Mouse (Mus musculus): Measurements from ENCODE around the gene Gm973.

The Gm973 gene

DNA sequence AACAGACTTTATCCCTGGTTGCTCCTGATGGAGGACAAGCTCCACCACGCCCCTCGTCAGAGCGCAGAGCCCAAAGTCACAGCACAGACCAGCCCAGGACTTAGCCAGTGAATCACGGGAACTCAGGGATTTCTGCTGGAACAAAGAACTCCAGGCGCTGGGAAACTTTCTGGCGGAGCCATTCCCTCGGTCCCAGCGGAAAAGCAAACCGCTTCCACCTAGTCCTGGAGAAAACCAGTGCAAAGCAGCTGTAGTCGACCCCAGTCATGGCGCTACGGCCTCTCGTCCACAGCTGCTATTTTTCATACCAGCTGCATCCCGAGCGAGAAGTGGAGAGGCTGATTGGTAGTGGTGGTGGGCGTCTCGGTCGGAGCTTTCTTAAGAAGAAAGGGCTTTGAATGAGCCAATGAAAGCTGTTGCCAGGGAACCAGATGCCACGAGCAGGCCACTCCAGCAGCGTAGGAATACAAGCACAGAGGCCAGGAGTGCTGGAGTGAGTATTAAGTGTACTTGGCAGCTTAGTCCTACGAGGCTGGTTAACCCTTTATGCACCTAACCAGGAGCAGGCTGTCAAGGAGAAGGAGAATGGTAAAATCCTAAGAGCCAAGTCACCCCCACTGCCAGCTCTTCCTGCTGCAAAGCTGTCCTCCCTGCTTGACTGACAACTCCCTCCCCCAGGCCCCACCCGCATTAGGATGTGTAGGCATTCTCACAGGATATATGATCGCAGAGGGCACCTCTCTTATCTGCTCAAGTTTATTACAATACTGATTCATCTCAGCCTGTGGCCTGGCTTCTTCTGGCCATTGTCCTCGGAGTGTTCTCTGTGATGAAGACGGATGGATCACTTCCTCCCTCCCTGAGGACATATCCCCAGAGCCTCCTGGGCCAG, at the start of gene Gm973:
Gene Gm973, plus strand, starts transcription at position 239 of the 892 bp plus-strand sequence.
- ATAC-seq (ENCODE audit: insufficient number of reproducible peaks, low FRiP score, low TSS enrichment): no peak

DNA sequence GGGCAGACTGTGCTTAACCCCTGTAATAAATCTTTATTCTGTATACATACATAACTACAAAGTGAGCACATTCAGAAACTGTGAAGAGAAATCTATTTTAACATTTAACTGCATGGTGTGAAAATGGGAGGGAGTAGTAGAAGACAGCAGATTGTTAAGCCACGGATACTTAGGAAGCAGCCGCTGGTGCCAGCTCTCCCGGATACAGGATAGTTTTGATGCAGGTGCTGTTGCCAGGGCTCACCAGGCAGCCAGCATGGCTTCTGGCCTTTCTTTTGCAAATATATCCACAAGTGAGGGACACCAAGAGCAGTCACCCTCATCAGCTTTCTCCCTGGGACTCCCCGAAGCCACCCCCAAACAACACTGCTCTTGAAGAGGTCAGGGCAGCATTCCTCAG, 46.9 kb upstream of the Gm973 start:
- ATAC-seq (ENCODE audit: insufficient number of reproducible peaks, low FRiP score, low TSS enrichment): peak; percentile 79

DNA sequence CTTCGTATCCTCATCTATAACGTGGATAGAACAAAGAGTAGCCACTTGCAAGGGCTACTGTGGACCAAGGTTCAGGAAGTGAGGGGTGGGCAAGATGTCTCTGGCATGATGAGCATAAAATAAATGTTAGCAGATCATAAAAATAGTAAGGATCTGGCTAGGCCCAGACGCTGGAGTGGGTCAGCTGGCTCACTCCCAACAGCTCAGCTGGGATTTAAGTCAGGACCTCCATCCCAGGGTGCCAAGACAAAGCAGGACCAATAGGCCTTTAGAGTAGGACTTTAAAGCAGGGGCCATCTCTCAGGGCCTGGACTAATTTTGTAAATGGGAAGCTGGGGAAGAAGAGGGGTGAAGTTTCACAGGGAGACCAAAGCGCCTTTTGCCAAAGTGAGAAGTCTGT, 45.3 kb upstream of the Gm973 start:
- ATAC-seq (ENCODE audit: insufficient number of reproducible peaks, low FRiP score, low TSS enrichment): no peak

DNA sequence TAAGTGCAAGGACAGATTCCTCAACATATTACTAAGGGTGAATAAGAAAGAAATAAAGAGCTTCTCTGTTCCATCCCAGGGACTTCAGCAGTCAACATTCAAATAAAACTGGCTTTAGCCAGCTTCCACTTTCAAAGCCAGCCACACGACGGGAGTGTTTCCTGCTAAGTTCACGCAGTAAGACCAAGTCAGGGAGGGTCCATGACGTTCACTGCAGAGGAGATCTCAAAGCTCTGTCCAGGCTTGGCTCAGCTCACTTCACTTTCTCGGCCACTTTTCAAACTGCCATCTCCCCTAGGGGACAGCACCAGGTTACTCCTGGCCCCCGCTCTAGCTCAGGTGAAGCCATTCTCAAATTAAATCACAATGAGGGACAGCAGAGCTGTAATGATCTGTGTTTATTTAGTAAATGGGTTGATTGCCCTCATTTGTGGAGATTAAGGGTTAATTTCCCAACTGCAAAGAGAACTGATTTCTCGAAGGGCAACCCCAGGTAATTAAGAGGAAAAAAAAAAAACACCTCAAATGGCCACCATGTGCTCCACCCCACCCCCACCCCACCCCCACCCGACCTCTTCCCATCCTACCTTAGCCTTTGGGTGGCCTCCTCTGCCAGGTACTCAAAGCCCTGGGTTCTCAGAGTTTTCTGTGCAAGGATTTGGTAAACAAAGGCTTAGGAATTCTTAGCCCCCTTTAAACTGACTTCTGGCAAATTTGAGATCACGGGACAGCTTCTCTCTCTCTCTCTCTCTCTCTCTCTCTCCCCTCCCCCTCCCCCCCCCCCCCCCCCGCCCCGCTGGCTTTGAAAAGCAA, 43.5 kb upstream of the Gm973 start:
- no peak for ATAC-seq (ENCODE audit: insufficient number of reproducible peaks, low FRiP score, low TSS enrichment)

DNA sequence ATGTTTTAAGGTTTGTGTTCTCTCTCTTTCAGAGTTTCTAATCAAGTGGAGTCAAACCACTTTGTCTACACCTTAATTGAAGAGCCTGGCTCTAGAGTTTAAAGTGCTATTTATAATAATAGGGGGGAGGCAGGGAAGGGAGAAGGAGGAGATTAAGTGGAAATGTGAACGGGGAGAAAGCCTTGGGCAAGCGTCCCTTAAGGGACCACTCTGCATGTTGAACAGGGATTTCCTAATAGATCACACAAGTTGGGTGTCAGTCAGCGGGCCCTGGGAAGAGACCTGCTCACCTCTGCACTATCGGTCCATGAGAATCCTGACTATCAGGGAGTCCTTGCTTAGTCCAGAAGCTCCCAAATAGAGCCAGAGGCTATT, 42.9 kb upstream of the Gm973 start:
- no peak for ATAC-seq (ENCODE audit: insufficient number of reproducible peaks, low FRiP score, low TSS enrichment)

DNA sequence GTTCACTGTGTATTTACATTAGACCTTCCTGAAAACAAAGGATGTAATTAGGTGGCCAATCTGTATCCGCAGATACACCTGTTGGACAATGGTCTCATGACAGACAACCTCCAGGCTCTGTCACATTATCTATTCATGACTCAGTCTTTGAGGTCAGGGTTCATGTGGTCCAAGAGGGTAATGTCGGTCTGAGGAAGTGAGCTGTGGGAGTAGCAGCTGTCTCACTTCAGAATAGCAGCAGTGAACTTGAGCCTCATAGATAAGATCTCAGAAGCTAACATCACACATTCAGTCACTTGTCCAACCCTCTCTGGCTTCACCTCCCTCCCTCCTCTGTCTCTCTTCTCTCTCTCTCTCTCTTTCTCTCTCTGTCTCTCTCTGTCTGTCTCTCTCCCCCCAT, 40.4 kb upstream of the Gm973 start:
- ATAC-seq (ENCODE audit: insufficient number of reproducible peaks, low FRiP score, low TSS enrichment): no peak

DNA sequence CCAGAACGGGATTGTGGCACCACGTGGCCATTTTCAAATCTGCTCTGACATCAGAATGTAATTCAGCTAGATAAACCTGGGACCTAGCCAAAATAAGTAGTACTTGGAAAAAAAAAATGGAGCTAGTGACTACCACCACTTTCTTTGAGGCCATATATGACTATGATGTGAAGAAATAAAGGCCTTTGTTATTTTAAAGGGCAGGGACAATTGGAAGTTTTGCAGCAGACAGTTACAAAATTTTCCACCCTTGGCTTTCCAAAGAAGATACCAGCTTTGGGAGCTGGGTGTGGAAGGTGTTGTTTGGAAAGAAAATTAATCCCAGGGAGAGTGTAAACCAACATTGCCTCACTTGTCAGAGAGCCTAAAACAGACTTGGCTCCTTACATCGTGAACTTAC, 37.2 kb upstream of the Gm973 start:
- ATAC-seq (ENCODE audit: insufficient number of reproducible peaks, low FRiP score, low TSS enrichment): no peak

DNA sequence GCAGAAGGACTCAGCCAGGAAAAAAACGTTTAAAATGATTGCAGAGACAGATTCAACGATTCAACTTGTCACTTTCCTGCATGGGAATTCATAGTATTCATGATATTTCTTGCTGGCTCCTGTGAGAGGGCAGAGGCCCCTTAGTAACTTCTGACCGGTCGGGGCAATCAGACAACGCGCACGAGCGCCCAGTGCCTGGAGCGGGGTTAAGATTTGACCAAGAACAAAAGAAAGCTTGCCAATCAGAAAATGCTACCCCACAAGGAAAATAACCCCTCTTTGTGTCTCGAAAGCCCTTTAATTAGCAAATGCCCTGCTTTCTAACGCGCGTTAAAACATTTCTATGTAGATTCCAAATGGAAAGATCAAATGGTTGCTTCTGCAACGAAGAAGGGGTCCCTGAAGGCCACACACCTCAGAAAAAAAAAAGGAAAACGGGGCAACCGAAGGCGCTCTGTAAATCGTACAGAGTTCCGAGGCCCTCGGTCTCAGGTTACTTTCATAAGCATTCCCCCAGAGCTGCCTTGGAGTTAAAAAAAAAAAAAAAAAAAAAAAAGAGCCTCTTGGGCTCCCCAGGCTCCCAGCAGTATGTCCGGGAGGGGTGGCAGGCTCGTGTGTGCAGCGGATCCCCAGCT, 35.1 kb upstream of the Gm973 start:
- ATAC-seq (ENCODE audit: insufficient number of reproducible peaks, low FRiP score, low TSS enrichment): no peak

DNA sequence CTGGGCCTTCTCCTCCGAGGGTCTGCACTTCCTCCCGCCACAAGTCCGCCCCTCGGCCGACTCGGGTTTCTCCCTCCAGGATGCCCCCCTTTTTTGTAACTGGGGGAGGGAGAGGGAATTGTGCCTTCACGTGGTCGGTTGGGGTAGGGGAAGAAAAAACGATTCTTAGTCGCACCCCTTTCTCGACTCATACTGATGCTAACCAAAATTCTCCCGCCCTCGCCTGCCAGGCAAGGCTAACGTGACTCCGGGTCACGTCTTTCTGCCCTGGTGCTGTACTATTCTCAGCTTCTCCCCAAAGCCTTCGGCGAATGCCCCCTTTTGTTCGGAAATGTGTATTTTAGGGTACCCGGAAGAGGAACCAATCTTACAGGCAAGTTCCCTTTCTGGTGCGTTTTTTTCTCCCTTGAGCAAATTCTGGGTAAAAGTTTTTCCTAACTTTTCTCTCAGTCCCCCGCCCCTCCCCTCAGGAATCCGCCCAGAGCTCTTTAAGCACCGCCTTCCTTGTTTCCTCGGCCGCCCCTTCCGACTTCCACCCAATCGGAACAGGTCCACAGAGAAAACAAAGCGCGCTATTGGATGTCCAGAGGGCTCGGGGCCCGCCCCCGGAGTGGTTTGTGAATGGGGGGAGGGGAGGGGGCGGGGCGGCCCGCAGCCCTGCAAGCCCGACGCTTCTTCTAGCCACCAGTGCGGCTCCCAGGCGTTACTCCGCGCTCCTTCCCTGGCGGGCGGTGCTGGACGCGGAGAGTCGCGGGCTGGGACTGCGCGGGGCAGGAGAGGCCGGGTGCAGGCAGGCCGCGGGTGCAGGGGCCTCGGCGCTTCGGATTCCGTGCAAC, 34.4 kb upstream of the Gm973 start:
- ATAC-seq (ENCODE audit: insufficient number of reproducible peaks, low FRiP score, low TSS enrichment): peak; percentile 84

DNA sequence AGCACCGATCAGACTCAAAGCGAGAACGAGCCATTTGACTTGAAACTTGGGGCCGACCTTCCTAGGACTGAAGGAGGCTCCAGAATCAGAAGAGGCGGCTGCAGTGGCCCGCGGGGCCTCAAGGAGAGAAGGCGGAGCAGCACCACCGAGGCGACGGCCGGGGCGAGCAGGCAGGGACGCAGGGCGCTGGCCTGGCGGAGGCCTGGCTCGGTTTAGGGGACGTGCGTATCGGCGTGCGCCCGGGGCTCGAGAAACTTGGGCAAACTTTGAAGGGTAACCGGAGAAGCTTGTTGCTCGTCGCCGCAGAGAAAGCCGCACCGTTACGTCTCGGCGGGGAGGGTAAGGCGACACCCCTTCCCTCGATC, 33.8 kb upstream of the Gm973 start, which contains the start of gene Fzd7:
Gene Fzd7, plus strand, starts transcription at position 94 of the 365 bp plus-strand sequence.
- ATAC-seq (ENCODE audit: insufficient number of reproducible peaks, low FRiP score, low TSS enrichment): peak; percentile 15

DNA sequence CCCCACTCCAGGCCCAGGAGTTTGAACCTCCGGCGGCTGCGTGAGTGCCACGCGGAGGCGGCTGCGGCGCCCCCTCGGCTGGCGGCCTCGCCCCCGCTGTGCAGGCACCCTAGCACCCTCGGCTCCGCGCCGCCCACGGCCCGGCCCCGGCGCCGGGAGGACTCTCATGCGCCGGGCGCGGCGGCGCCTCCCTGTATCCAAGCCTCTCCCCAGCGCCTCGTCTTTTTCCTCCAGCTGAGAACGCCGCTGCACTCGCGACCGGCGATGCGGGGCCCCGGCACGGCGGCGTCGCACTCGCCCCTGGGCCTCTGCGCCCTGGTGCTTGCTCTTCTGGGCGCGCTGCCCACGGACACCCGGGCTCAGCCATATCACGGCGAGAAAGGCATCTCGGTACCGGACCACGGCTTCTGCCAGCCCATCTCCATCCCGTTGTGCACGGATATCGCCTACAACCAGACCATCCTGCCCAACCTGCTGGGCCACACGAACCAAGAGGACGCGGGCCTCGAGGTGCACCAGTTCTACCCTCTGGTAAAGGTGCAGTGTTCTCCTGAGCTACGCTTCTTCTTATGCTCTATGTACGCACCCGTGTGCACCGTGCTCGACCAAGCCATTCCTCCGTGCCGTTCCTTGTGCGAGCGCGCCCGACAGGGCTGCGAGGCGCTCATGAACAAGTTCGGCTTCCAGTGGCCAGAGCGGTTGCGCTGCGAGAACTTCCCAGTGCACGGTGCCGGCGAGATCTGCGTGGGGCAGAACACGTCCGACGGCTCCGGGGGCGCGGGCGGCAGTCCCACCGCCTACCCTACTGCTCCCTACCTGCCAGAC, 33.2 kb upstream of the Gm973 start:
- 0 out of 2 replicates have a peak, but pooled peaks have one; percentile 4 for ATAC-seq (ENCODE audit: insufficient number of reproducible peaks, low FRiP score, low TSS enrichment)

DNA sequence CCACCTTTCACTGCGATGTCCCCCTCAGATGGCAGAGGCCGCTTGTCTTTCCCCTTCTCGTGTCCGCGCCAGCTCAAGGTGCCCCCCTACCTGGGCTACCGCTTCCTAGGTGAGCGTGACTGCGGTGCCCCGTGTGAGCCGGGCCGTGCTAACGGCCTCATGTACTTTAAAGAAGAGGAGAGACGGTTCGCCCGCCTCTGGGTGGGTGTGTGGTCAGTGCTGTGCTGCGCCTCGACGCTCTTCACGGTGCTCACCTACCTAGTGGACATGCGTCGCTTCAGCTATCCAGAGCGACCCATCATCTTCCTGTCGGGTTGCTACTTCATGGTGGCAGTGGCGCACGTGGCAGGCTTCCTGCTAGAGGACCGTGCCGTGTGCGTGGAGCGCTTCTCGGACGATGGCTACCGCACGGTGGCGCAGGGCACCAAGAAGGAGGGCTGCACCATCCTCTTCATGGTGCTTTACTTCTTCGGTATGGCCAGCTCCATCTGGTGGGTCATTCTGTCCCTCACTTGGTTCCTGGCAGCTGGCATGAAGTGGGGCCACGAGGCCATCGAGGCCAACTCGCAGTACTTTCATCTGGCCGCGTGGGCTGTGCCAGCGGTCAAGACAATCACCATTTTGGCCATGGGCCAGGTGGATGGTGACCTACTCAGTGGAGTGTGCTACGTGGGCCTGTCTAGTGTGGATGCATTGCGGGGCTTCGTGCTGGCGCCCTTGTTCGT, 32.4 kb upstream of the Gm973 start:
- peak; percentile 56 for ATAC-seq (ENCODE audit: insufficient number of reproducible peaks, low FRiP score, low TSS enrichment)

DNA sequence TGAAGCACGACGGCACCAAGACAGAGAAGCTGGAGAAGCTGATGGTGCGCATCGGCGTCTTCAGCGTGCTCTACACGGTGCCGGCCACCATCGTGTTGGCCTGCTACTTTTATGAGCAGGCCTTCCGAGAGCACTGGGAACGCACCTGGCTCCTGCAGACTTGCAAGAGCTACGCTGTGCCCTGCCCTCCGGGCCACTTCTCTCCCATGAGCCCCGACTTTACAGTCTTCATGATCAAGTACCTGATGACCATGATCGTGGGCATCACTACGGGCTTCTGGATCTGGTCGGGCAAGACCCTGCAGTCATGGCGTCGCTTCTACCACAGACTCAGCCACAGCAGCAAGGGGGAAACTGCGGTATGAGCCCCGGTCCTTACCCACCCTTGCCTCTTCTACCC, 31.8 kb upstream of the Gm973 start:
- ATAC-seq (ENCODE audit: insufficient number of reproducible peaks, low FRiP score, low TSS enrichment): no peak

DNA sequence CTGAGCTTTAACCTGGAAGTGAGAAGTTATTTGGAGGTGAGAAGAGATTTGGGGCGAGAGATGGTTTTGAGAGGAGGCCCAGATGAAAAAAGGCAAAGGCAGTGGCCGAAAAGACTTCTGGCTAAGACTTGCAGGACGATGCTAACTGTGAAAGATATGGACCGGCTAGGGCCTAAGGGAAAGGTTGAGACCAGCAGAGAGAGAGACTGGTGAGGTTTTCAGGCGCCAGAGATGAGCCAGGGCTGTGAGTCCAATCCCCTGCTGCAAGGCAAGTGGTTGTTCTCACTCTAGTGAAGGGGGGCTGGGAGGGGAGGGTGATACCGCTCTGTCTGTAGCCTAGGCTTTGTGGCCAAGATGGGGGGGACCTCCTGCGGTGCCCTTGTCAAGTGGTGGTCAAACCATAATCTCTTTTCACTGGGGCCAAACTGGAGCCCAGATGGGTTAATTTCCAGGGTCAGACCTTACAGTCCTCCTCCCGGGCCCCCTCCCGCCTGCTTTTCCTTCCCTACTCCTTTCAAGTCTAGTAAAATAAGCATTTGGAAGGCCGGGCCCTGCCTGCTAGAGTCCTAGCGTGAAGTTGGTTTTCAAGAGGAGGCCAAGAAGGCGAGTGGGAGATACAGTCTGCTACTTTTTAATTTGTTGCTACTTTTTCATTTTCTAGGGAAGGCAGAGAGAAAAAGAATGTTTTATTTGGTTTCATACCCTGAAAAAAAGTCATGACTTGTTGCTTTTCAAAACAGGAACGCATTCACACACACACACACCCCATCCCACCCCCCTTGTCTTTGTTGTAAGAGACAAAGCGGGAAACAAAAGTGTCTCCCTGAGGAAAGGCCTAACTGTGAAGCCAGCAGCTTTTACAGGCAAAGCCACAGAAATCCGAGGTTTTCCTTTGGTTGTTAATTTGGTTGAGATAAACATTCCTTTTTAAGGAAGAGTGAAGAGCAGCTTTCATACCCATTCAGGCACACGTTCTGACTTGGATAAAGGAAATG, 31.0 kb upstream of the Gm973 start:
- 0 out of 2 replicates have a peak, but pooled peaks have one; percentile 17 for ATAC-seq (ENCODE audit: insufficient number of reproducible peaks, low FRiP score, low TSS enrichment)

DNA sequence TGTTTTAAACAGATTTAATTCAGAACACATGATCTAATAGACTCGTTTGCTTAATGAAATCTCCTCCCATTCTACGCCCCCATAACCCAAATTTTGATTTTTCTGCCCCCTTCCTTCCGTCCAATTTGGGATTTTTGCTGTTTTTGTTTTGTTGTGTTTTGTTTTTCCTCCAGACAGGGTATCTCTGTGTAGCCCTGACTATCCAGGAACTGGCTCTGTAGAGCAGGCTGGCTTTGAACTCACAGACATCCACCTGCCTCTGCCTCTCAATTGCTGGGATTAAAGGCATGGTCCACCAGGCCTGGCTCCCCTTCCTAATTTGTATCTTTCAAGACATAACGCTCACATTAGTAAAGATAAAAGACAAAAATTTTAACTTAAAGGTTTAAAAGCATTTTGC, 30.3 kb upstream of the Gm973 start:
- no peak for ATAC-seq (ENCODE audit: insufficient number of reproducible peaks, low FRiP score, low TSS enrichment)

DNA sequence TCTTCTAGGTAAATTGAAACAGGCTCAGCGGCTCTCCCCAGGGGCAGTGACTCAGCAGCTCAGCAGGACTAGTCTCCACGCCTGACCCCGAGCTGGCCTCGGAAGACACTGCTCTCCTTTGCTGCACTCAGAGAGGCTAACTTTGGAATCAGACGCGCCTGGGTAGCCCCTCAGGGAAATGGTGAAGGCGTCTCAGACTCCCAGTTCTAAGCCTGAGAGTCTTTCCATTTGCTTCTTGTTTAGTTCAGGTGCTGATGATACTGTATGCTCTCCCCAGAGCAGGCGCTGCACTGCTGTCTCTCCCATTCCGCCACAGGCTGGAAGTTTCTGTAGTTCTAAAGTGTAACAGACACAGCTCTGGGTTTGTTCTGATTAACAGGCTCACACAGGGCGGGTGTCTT, 28.4 kb upstream of the Gm973 start:
- no peak for ATAC-seq (ENCODE audit: insufficient number of reproducible peaks, low FRiP score, low TSS enrichment)

DNA sequence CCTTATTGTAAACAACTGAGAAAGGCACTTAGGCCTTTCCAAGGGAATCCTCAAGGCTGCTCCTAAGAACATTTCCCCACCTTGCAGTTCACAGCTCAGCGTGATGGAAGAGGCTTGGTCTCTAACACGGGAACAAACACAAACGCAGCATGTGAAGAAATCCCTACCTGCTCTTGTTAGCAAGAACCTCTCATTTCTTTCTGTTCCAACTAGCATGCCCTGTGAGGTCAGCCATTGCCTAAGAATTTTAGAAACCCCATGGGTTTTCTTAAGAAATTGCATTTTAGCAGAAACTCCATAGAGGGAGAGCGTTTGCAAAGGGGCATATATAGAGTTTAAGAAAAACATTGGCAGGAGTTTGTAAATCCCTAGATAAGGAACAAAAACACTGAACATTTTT, 27.6 kb upstream of the Gm973 start:
- no peak for ATAC-seq (ENCODE audit: insufficient number of reproducible peaks, low FRiP score, low TSS enrichment)
